Mouse (Mus musculus): ENCODE data around the gene Hist1h2bk. TPM values are rescaled to one million over a fixed set of nuclear protein-coding genes. Genes with fewer than 3 reads are reported as not detected.
"Not testable (repeated sequence)": the region's sequence is repeated elsewhere in the genome, so short reads cannot be mapped to it uniquely, and the experiment has no call there.

Gene Hist1h2bk
- polyA plus RNA-seq, 1 experiment from 2014 or later = 2.5 TPM

- H3K4me1 ChIP-seq (replicated peaks) = peaks cover 30% of the 10 kb centered on the region
- no peaks in the 10 kb centered on the region for H3K9me3 ChIP-seq
- no peaks in the 10 kb centered on the region for H3K27me3 ChIP-seq
- no peaks in the 10 kb centered on the region for H3K36me3 ChIP-seq
- H3K4me2 ChIP-seq = peak overlapping the region; percentile 72
- H3K9ac ChIP-seq = peak overlapping the region; percentile 70
- ATAC-seq (ENCODE audit: low read depth) = peak; percentile 16; the same call in 1 of the 2 replicates
- peak overlapping the region; percentile 74 for H3K27ac ChIP-seq (replicated peaks)
- H3K4me3 ChIP-seq = peak overlapping the region; percentile 42
- 3% methylated on average over 21 of the region's 23 CpGs for WGBS
These were observed 683 bp downstream of the Hist1h2bk start for GRCm38 (mm10) chr13:22036149-22036956.

GRCm38 (mm10) chr13:22036986-22037385, 1.3 kb downstream of the Hist1h2bk start:
- 64% methylated on average over 3 of the region's 3 CpGs for WGBS
- Histone ChIP-seq H3K9ac (peak overlapping the region; percentile 70), H3K4me3 (peak overlapping the region; percentile 42; the same call in 1 of the 2 replicates), H3K27me3 (no peaks in the 10 kb centered on the region), H3K36me3 (no peaks in the 10 kb centered on the region), H3K27ac (replicated peaks) (0 out of 2 replicates have a peak overlapping the region, but pooled peaks have one; percentile 74), H3K9me3 (no peaks in the 10 kb centered on the region), H3K4me2 (peak overlapping the region; percentile 72), H3K4me1 (replicated peaks) (peaks cover 35% of the 10 kb centered on the region)
- no peak for ATAC-seq (ENCODE audit: low read depth)

GRCm38 (mm10) chr13:22037415-22037814, 1.7 kb downstream of the Hist1h2bk start:
- no peaks in the 10 kb centered on the region for H3K27me3 ChIP-seq
- no peak overlapping the region for H3K4me3 ChIP-seq
- H3K9me3 ChIP-seq = no peaks in the 10 kb centered on the region
- H3K9ac ChIP-seq = no peak overlapping the region
- H3K27ac ChIP-seq (replicated peaks) = no peak overlapping the region
- 63% methylated on average over 2 of the region's 2 CpGs for WGBS
- H3K36me3 ChIP-seq = no peaks in the 10 kb centered on the region
- 0 out of 2 replicates have a peak overlapping the region, but pooled peaks have one; percentile 72 for H3K4me2 ChIP-seq
- H3K4me1 ChIP-seq (replicated peaks) = peaks cover 38% of the 10 kb centered on the region
- ATAC-seq (ENCODE audit: low read depth) = no peak

- WGBS = 59% methylated on average over 5 of the region's 5 CpGs
- Histone ChIP-seq H3K27me3 (no peaks in the 10 kb centered on the region), H3K4me2 (no peak overlapping the region), H3K36me3 (no peaks in the 10 kb centered on the region), H3K4me3 (no peak overlapping the region), H3K9ac (no peak overlapping the region), H3K4me1 (replicated peaks) (peaks cover 41% of the 10 kb centered on the region), H3K27ac (replicated peaks) (no peak overlapping the region), H3K9me3 (no peaks in the 10 kb centered on the region)
- ATAC-seq (ENCODE audit: low read depth) = no peak
These were observed 3.7 kb downstream of the Hist1h2bk start for GRCm38 (mm10) chr13:22039364-22039763.

GRCm38 (mm10) chr13:22039951-22040463, 4.3 kb downstream of the Hist1h2bk start:
- H3K4me1 ChIP-seq (replicated peaks) = peaks cover 39% of the 10 kb centered on the region
- H3K4me3 ChIP-seq = peak overlapping the region; percentile 41
- WGBS = 11% methylated on average over 2 of the region's 2 CpGs
- H3K9me3 ChIP-seq = no peaks in the 10 kb centered on the region
- no peak overlapping the region; the same call in 1 of the 2 replicates for H3K9ac ChIP-seq
- ATAC-seq (ENCODE audit: low read depth) = no peak
- H3K27ac ChIP-seq (replicated peaks) = no peak overlapping the region
- no peaks in the 10 kb centered on the region for H3K27me3 ChIP-seq
- H3K4me2 ChIP-seq = peak overlapping the region; percentile 78
- H3K36me3 ChIP-seq = no peaks in the 10 kb centered on the region

GRCm38 (mm10) chr13:22040464-22041141, 4.9 kb downstream of the Hist1h2bk start:
- H3K9me3 ChIP-seq = no peaks in the 10 kb centered on the region
- 0 out of 2 replicates have a peak, but pooled peaks have one; percentile 6 for ATAC-seq (ENCODE audit: low read depth)
- H3K36me3 ChIP-seq = no peaks in the 10 kb centered on the region
- peak overlapping the region; percentile 41 for H3K4me3 ChIP-seq
- H3K9ac ChIP-seq = peak overlapping the region; percentile 66
- under 1% methylated on average over 20 of the region's 24 CpGs for WGBS
- no peaks in the 10 kb centered on the region for H3K27me3 ChIP-seq
- peaks cover 38% of the 10 kb centered on the region for H3K4me1 ChIP-seq (replicated peaks)
- H3K4me2 ChIP-seq = peak overlapping the region; percentile 78
- peak overlapping the region; percentile 88 for H3K27ac ChIP-seq (replicated peaks)

GRCm38 (mm10) chr13:22041142-22041536, 5.5 kb downstream of the Hist1h2bk start, which contains the start of gene Hist1h4i:
Gene Hist1h4i, minus strand, starts transcription at chr13:22041362.
- peak; percentile 49 for ATAC-seq (ENCODE audit: low read depth)
- H3K9ac ChIP-seq = peak within 1 kb of the TSS; percentile 66
- not testable (repeated sequence) for H3K36me3 ChIP-seq, H3K9me3 ChIP-seq, H3K27me3 ChIP-seq
- WGBS = 0% methylated on average over 22 of the region's 27 CpGs
- H3K4me1 ChIP-seq (replicated peaks) = peaks cover 37% of the 10 kb centered on the region
- H3K4me2 ChIP-seq = peak within 1 kb of the TSS; percentile 78
- H3K4me3 ChIP-seq = peak within 1 kb of the TSS; percentile 41
- H3K27ac ChIP-seq (replicated peaks) = peak within 1 kb of the TSS; percentile 88

- Histone ChIP-seq H3K9ac (peak overlapping the region; percentile 64), H3K4me3 (peak overlapping the region; percentile 38), H3K27ac (replicated peaks) (peak overlapping the region; percentile 88), H3K27me3 (no peaks in the 10 kb centered on the region), H3K4me1 (replicated peaks) (peaks cover 30% of the 10 kb centered on the region), H3K36me3 (no peaks in the 10 kb centered on the region), H3K9me3 (no peaks in the 10 kb centered on the region), H3K4me2 (peak overlapping the region; percentile 78)
- no peak; the same call in 1 of the 2 replicates for ATAC-seq (ENCODE audit: low read depth)
- WGBS = 3% methylated on average over 13 of the region's 13 CpGs
These were observed 6.2 kb downstream of the Hist1h2bk start for GRCm38 (mm10) chr13:22041651-22042567.

GRCm38 (mm10) chr13:22042568-22043502, 7.2 kb downstream of the Hist1h2bk start, which contains the start of the genes Hist1h2ag and Hist1h2bj:
Gene Hist1h2ag, minus strand, starts transcription at chr13:22042944.
Gene Hist1h2bj, plus strand, starts transcription at chr13:22043214.
- peak; percentile 94 for ATAC-seq (ENCODE audit: low read depth)
- not testable (repeated sequence) for H3K27me3 ChIP-seq, H3K9me3 ChIP-seq, H3K36me3 ChIP-seq
- Histone ChIP-seq H3K4me2 (peak within 1 kb of the TSS; percentile 78), H3K4me1 (replicated peaks) (peaks cover 29% of the 10 kb centered on the region), H3K4me3 (peak within 1 kb of the TSS; percentile 39), H3K27ac (replicated peaks) (peak within 1 kb of the TSS; percentile 88), H3K9ac (peak within 1 kb of the TSS; percentile 67)
- under 1% methylated on average over 45 of the region's 80 CpGs for WGBS

All from neural tube, embryonic 13.5 days (tissue).